Mouse (Mus musculus) limb, embryonic 11.5 days (tissue): Measurements from ENCODE around the gene Lrrc3. TPM values are rescaled to one million over a fixed set of nuclear protein-coding genes. Genes with fewer than 3 reads are reported as not detected.

ENCODE experiments used
- ATAC-seq: fragments of 200-750 bp; cut with Nextera tagmentation; 2 replicates; pipeline ENCODE4 v1.8.0; 2017; ENCODE audit warnings: low read depth; ENCODE audit not compliant: insufficient number of reproducible peaks, low FRiP score, low TSS enrichment
- DNase-seq: peaks from one replicate; pipeline ENCODE4 v3.0.0-alpha.2; 2015; ENCODE audit warnings: low spot score
- H3K27ac ChIP-seq: fragments of 300-500 bp; sonication (generic); replicated peaks from 2 replicates; pipeline ENCODE4 v1.5.1; 2014; ENCODE audit warnings: low read depth, mild to moderate bottlenecking, low read length
- H3K27me3 ChIP-seq: fragments of 300-500 bp; sonication (generic); 2 replicates; pipeline ENCODE4 v1.6.1; 2014; ENCODE audit warnings: mild to moderate bottlenecking, low read length, mixed read lengths; ENCODE audit not compliant: control insufficient read depth, insufficient read depth
- H3K36me3 ChIP-seq: fragments of 300-500 bp; sonication (generic); 2 replicates; pipeline ENCODE4 v1.6.1; 2014; ENCODE audit warnings: mild to moderate bottlenecking, low read length, moderate library complexity, mixed read lengths; ENCODE audit not compliant: control insufficient read depth, insufficient read depth
- H3K4me1 ChIP-seq: fragments of 300-500 bp; sonication (generic); 2 replicates; pipeline ENCODE4 v1.6.1; 2014; ENCODE audit warnings: low read length, mixed read lengths; ENCODE audit not compliant: control insufficient read depth, insufficient read depth
- H3K4me2 ChIP-seq: fragments of 300-500 bp; sonication (generic); 2 replicates; pipeline ENCODE4 v1.6.1; 2014; ENCODE audit warnings: low read depth, mild to moderate bottlenecking, moderate library complexity; ENCODE audit not compliant: severe bottlenecking
- H3K4me3 ChIP-seq: fragments of 300-500 bp; sonication (generic); 2 replicates; pipeline ENCODE4 v1.5.1; 2014; ENCODE audit warnings: low read depth, low read length
- H3K9ac ChIP-seq: fragments of 300-500 bp; sonication (generic); 2 replicates; pipeline ENCODE4 v1.6.1; 2014; ENCODE audit warnings: mild to moderate bottlenecking, low read length
- H3K9me3 ChIP-seq: fragments of 300-500 bp; sonication (generic); 2 replicates; pipeline ENCODE4 v1.6.1; 2016; ENCODE audit warnings: low read length; ENCODE audit not compliant: control insufficient read depth
- WGBS: fragments of 180-500 bp; shearing (Covaris S2); extraction: QIAGEN DNeasy Blood & Tissue Kit; methylation state at CpG from one replicate; pipeline ENCODE4 v1.1.7; 2014; 5-methylcytosine and 5-hydroxymethylcytosine counted together
- polyA plus RNA-seq: library from polyadenylated mRNA; unstranded; fragments of >200 nt; fragmentation: Nextera tagmentation; extraction: Ambion mirVana; gene quantifications from 2 replicates; pipeline ENCODE4 v1.2.1, GENCODE M21; 2014

Lrrc3 gene
- polyA plus RNA-seq, 1 experiment from 2014 or later = 1.4 TPM

DNA sequence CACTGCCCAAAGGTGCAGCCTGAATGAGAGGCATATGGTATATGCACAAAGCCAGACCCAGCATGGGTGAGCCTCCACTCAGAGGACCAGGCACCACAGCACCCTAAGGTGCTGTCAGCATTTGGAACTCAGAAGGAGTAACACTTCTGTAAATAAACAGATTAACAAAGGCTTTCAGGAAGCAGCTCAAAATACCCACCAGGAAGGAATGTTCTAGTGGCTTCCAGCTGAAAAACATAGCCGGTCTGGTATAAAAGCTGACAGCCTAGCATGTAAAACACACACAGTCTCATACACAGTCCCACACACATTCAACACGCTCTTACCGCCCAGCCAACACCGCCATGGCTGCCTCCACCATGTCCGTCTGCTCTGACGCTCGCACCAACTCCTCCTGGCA is 40.7 kb downstream of the Lrrc3 start, which contains the start of gene Gm3285:
TSS of gene Gm3285 (plus strand) at position 301 of the 400 bp plus-strand sequence.
- Histone ChIP-seq H3K9ac (no peak within 1 kb of the TSS), H3K9me3 (no peaks in the 10 kb centered on the region), H3K27ac (no peak within 1 kb of the TSS), H3K27me3 (no peaks in the 10 kb centered on the region), H3K4me1 (no peaks in the 10 kb centered on the region), H3K36me3 (no peaks in the 10 kb centered on the region), H3K4me2 (no peak within 1 kb of the TSS), H3K4me3 (no peak within 1 kb of the TSS)
- no peak for DNase-seq
- 53% methylated on average over 7 of the region's 7 CpGs for WGBS
- ATAC-seq = no peak

DNA sequence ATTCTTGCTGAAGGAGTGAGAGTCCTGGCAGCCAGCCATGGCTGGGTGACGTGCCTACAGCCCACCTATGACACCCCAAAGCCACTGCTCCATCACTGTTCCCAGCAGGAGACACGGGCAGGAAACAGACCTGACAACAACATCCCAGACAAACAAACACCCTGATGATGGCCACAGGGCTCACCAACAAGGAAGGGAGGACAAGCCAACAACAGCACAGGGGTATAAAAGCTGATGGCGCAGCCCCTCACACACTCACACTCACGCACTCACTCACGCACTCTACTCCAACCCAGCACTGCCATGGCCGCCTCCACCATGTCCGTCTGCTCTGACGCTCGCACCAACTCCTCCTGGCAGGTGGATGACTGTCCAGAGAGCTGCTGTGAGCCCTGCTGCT is 49.8 kb downstream of the Lrrc3 start, which contains the start of gene Gm10318:
TSS of gene Gm10318 (plus strand) at position 301 of the 400 bp plus-strand sequence.
- H3K4me2 ChIP-seq = no peak within 1 kb of the TSS
- no peak within 1 kb of the TSS for H3K9ac ChIP-seq
- H3K27me3 ChIP-seq = no peaks in the 10 kb centered on the region
- no peaks in the 10 kb centered on the region for H3K36me3 ChIP-seq
- no peaks in the 10 kb centered on the region for H3K4me1 ChIP-seq
- H3K4me3 ChIP-seq = no peak within 1 kb of the TSS
- H3K27ac ChIP-seq = no peak within 1 kb of the TSS
- ATAC-seq (no peak), DNase-seq (no peak)
- whole genome bisulfite sequencing = 74% methylated on average over 9 of the region's 9 CpGs
- H3K9me3 ChIP-seq = no peaks in the 10 kb centered on the region

Other genes starting within 250 kb of the Lrrc3 start
- gene Tspear, start 216.0 kb downstream of the Lrrc3 start, polyA plus RNA-seq = 0.45 and 0.84 TPM in 2 replicates
- gene Gm19402, start 211.8 kb downstream of the Lrrc3 start, polyA plus RNA-seq = not detected in 2 replicates
- gene Gm9508, start 205.3 kb downstream of the Lrrc3 start, polyA plus RNA-seq = not detected in 2 replicates
- not detected in 2 replicates for gene Gm10272, start 195.9 kb downstream of the Lrrc3 start, polyA plus RNA-seq
- gene Gm10024, start 191.1 kb downstream of the Lrrc3 start, polyA plus RNA-seq = not detected in 2 replicates
- gene Gm10142, start 186.7 kb downstream of the Lrrc3 start, polyA plus RNA-seq = not detected in 2 replicates
- gene Krtap12-1, start 181.9 kb downstream of the Lrrc3 start, polyA plus RNA-seq = not detected in 2 replicates
- gene Gm10100, start 176.1 kb downstream of the Lrrc3 start, polyA plus RNA-seq = not detected in 2 replicates
- not detected in 2 replicates for gene Gm18596, start 159.9 kb downstream of the Lrrc3 start, polyA plus RNA-seq
- not detected in 2 replicates for gene Gm9736, start 151.2 kb downstream of the Lrrc3 start, polyA plus RNA-seq
- gene Gm3233, start 142.9 kb downstream of the Lrrc3 start, polyA plus RNA-seq = not detected in 2 replicates
- not detected in 2 replicates for gene Gm3238, start 131.2 kb downstream of the Lrrc3 start, polyA plus RNA-seq
- gene Gm7138, start 125.6 kb downstream of the Lrrc3 start, polyA plus RNA-seq = not detected in 2 replicates
- gene Gm3250, start 120.0 kb downstream of the Lrrc3 start, polyA plus RNA-seq = not detected in 2 replicates
- gene Gm7137, start 114.3 kb downstream of the Lrrc3 start, polyA plus RNA-seq = not detected in 2 replicates
- not detected in 2 replicates for gene Gm9639, start 107.5 kb downstream of the Lrrc3 start, polyA plus RNA-seq
- gene Gm19668, start 103.4 kb downstream of the Lrrc3 start, polyA plus RNA-seq = not detected in 2 replicates
- not detected in 2 replicates for gene Gm9507, start 90.7 kb downstream of the Lrrc3 start, polyA plus RNA-seq
- gene Gm2696, start 87.9 kb downstream of the Lrrc3 start, polyA plus RNA-seq = not detected in 2 replicates
- gene Krtap10-4, start 75.4 kb downstream of the Lrrc3 start, polyA plus RNA-seq = not detected in 2 replicates
- gene Krtap10-10, start 66.6 kb downstream of the Lrrc3 start, polyA plus RNA-seq = not detected in 2 replicates
- not detected in 2 replicates for gene Gm36176, start 55.7 kb downstream of the Lrrc3 start, polyA plus RNA-seq
- not detected in 2 replicates for gene Gm10318, start 49.7 kb downstream of the Lrrc3 start, polyA plus RNA-seq
- not detected in 2 replicates for gene Gm3285, start 40.6 kb downstream of the Lrrc3 start, polyA plus RNA-seq
- 0.10 and 0.27 TPM in 2 replicates for gene Trpm2, start 68.0 kb upstream of the Lrrc3 start, polyA plus RNA-seq
- 29.5 and 31.0 TPM in 2 replicates for gene 1810043G02Rik, start 76.0 kb upstream of the Lrrc3 start, polyA plus RNA-seq
- gene Pfkl, start 107.5 kb upstream of the Lrrc3 start, polyA plus RNA-seq = 157 and 161 TPM in 2 replicates
- gene Dnmt3l, start 139.4 kb upstream of the Lrrc3 start, polyA plus RNA-seq = 0.11 TPM in 1 of 2 replicates, not detected in the other
- 0.17 and 0.35 TPM in 2 replicates for gene Aire, start 141.1 kb upstream of the Lrrc3 start, polyA plus RNA-seq
- gene Icosl, start 166.8 kb upstream of the Lrrc3 start, polyA plus RNA-seq = 2.6 and 2.7 TPM in 2 replicates